Mouse (Mus musculus): ENCODE results near the gene Adcy10.

- TF ChIP-seq HCFC1 (IDR thresholded peaks at IDR 0.05; ENCODE audit: borderline replicate concordance, insufficient read depth, low read length) (no peak), MAFK (IDR thresholded peaks at IDR 0.05; ENCODE audit: insufficient read depth, low read depth, low read length) (no peak), ZC3H11A (IDR thresholded peaks at IDR 0.05; ENCODE audit: borderline replicate concordance, low read depth, low read length) (no peak), CHD2 (IDR thresholded peaks at IDR 0.05; ENCODE audit: low read depth, low read length) (no peak), ZNF384 (IDR thresholded peaks at IDR 0.05; ENCODE audit: low read depth, low read length) (no peak)
Observed at GRCm38 (mm10) chr1:165625058-165625457, 140.1 kb downstream of the Adcy10 start.
